Mouse (Mus musculus) CH12.LX (cell line): ENCODE results near the gene Ifngr2. TPM values are rescaled to one million over a fixed set of nuclear protein-coding genes. Genes with fewer than 3 reads are reported as not detected.

Experiments used
- DNase-seq: peaks from one replicate; pipeline ENCODE4 v3.0.0-alpha.2; 2013; ENCODE audit errors: extremely low read depth
- H3K27ac ChIP-seq: 2 replicates; pipeline ENCODE4 v1.5.1; 2012; ENCODE audit warnings: low read depth, mild to moderate bottlenecking, control low read depth, moderate library complexity; ENCODE audit not compliant: insufficient read depth
- H3K27me3 ChIP-seq: replicated peaks from 2 replicates; pipeline ENCODE3; 2012; ENCODE audit warnings: inconsistent platforms
- H3K36me3 ChIP-seq, 2 experiments: replicated peaks in 1 of 2; 2 replicates each; pipeline versions ENCODE3 to v1.6.1; 2012; ENCODE audit warnings: inconsistent platforms in 1 of 2, low read length in 1 of 2, mild to moderate bottlenecking in 1 of 2, mixed read lengths in 1 of 2, moderate library complexity in 1 of 2; ENCODE audit not compliant: control insufficient read depth in 1 of 2, insufficient read depth in 1 of 2
- H3K4me1 ChIP-seq, 2 experiments: 2 replicates each; pipeline ENCODE4 v1.6.1; 2012; ENCODE audit warnings: inconsistent platforms in 1 of 2, moderate library complexity in 1 of 2; ENCODE audit not compliant: insufficient read depth in 2 of 2, control insufficient read depth in 1 of 2
- H3K4me2 ChIP-seq: 2 replicates; pipeline ENCODE4 v1.6.1; 2012; ENCODE audit warnings: low read depth, mild to moderate bottlenecking, control low read depth; ENCODE audit not compliant: poor library complexity, insufficient read depth, severe bottlenecking
- H3K4me3 ChIP-seq, 3 experiments: fragments of 150-350 bp in 1 of 3; sonication (generic) in 1 of 3; replicated peaks in 1 of 3; 2 replicates each; pipeline versions ENCODE3 to v1.5.1; 2011 to 2012; ENCODE audit warnings: low read depth in 2 of 3, low read length in 2 of 3, mild to moderate bottlenecking in 2 of 3, moderate library complexity in 2 of 3, control low read depth in 1 of 3, improper control_type of control experiment in 1 of 3, inconsistent platforms in 1 of 3, mixed read lengths in 1 of 3; ENCODE audit not compliant: poor library complexity in 1 of 3
- H3K79me2 ChIP-seq: replicated peaks from 2 replicates; pipeline ENCODE4 v1.6.1; 2012; ENCODE audit warnings: mild to moderate bottlenecking, moderate library complexity; ENCODE audit not compliant: control insufficient read depth, poor library complexity, insufficient read depth, severe bottlenecking; ENCODE audit errors: extremely low read depth
- H3K9ac ChIP-seq: 2 replicates; pipeline ENCODE4 v1.6.1; 2012; ENCODE audit warnings: low read depth, mild to moderate bottlenecking, control low read depth, moderate library complexity; ENCODE audit not compliant: insufficient read depth
- H3K9me3 ChIP-seq: replicated peaks from 2 replicates; pipeline ENCODE3; 2012; ENCODE audit warnings: low read length, inconsistent platforms, mixed read lengths
- BHLHE40 ChIP-seq: IDR thresholded peaks from 2 replicates; pipeline ENCODE4 v1.6.1; 2011; ENCODE audit warnings: mild to moderate bottlenecking, low read depth, low read length, improper control_type of control experiment
- CHD2 ChIP-seq: IDR thresholded peaks from 2 replicates; pipeline ENCODE4 v1.6.1; 2011; ENCODE audit warnings: low read length, improper control_type of control experiment
- ETS1 ChIP-seq: conservative IDR thresholded peaks from 2 replicates; pipeline ENCODE4 v1.6.1; 2012; ENCODE audit warnings: low read depth, mild to moderate bottlenecking, inconsistent platforms, low read length, improper control_type of control experiment, moderate library complexity
- IRF4 ChIP-seq: IDR thresholded peaks from 2 replicates; pipeline ENCODE4 v1.6.1; 2014; ENCODE audit warnings: low read depth, mild to moderate bottlenecking, inconsistent platforms, low read length, improper control_type of control experiment
- KAT2A ChIP-seq: IDR thresholded peaks from 2 replicates; pipeline ENCODE4 v1.6.1; 2012; ENCODE audit warnings: low read length, improper control_type of control experiment, inconsistent platforms; ENCODE audit not compliant: insufficient replicate concordance
- MAFK ChIP-seq: IDR thresholded peaks from 2 replicates; pipeline ENCODE4 v1.6.1; 2011; ENCODE audit warnings: low read length, improper control_type of control experiment; ENCODE audit not compliant: insufficient replicate concordance
- MAX ChIP-seq: IDR thresholded peaks from 2 replicates; pipeline ENCODE4 v1.6.1; 2011; ENCODE audit warnings: low read length, improper control_type of control experiment
- MAZ ChIP-seq: IDR thresholded peaks from 2 replicates; pipeline ENCODE4 v1.6.1; 2012; ENCODE audit warnings: low read depth, mild to moderate bottlenecking, inconsistent platforms, low read length, improper control_type of control experiment, moderate library complexity
- MXI1 ChIP-seq: IDR thresholded peaks from 2 replicates; pipeline ENCODE4 v1.6.1; 2011; ENCODE audit warnings: mild to moderate bottlenecking, low read depth, low read length, improper control_type of control experiment
- NELFE ChIP-seq: IDR thresholded peaks from 2 replicates; pipeline ENCODE4 v1.6.1; 2011; ENCODE audit warnings: low read depth, low read length, improper control_type of control experiment
- PAX5 ChIP-seq: IDR thresholded peaks from 2 replicates; pipeline ENCODE4 v1.6.1; 2012; ENCODE audit warnings: low read length, inconsistent platforms, mixed read lengths
- POLR2A ChIP-seq: IDR thresholded peaks from 2 replicates; pipeline ENCODE4 v1.6.1; 2011; ENCODE audit warnings: low read depth, mild to moderate bottlenecking, improper control_type of control experiment, low read length
- POLR2AphosphoS2 ChIP-seq: IDR thresholded peaks from 2 replicates; pipeline ENCODE4 v1.6.1; 2011; ENCODE audit warnings: low read depth, low read length, improper control_type of control experiment
- RAD21 ChIP-seq: IDR thresholded peaks from 2 replicates; pipeline ENCODE4 v1.6.1; 2011; ENCODE audit warnings: low read depth, mild to moderate bottlenecking, low read length, improper control_type of control experiment, moderate library complexity
- SIN3A ChIP-seq: IDR thresholded peaks from 2 replicates; pipeline ENCODE4 v1.6.1; 2012; ENCODE audit warnings: low read length, improper control_type of control experiment, inconsistent platforms
- SMC3 ChIP-seq: IDR thresholded peaks from 2 replicates; pipeline ENCODE4 v1.6.1; 2011; ENCODE audit warnings: low read depth, low read length, improper control_type of control experiment
- TBP ChIP-seq: conservative IDR thresholded peaks from 2 replicates; pipeline ENCODE4 v1.6.1; 2011; ENCODE audit warnings: low read depth, low read length, improper control_type of control experiment
- TCF12 ChIP-seq: IDR thresholded peaks from 2 replicates; pipeline ENCODE4 v1.6.1; 2014; ENCODE audit warnings: low read depth, mild to moderate bottlenecking, inconsistent platforms, low read length, improper control_type of control experiment
- UBTF ChIP-seq: IDR thresholded peaks from 2 replicates; pipeline ENCODE4 v1.6.1; 2012; ENCODE audit warnings: low read depth, mild to moderate bottlenecking, inconsistent platforms, low read length, improper control_type of control experiment, moderate library complexity
- USF2 ChIP-seq: conservative IDR thresholded peaks from 2 replicates; pipeline ENCODE4 v1.6.1; 2011; ENCODE audit warnings: low read depth, low read length, improper control_type of control experiment
- ZKSCAN1 ChIP-seq: IDR thresholded peaks from 2 replicates; pipeline ENCODE4 v1.6.1; 2012; ENCODE audit warnings: low read depth, inconsistent platforms, low read length, improper control_type of control experiment, borderline replicate concordance
- ZMIZ1 ChIP-seq: IDR thresholded peaks from 2 replicates; pipeline ENCODE4 v1.6.1; 2012; ENCODE audit warnings: low read depth, mild to moderate bottlenecking, inconsistent platforms, low read length, improper control_type of control experiment
- dilution Hi-C: fragments of 300-500 bp; cut with MboI; formaldehyde crosslinking; loops from 2 replicates; pipeline ENCODE4 v1.14.3; 2020; ENCODE audit warnings: low sequenced_read_pairs; ENCODE audit not compliant: extremely low pct_unique_long_range_greater_than_20kb, extremely low pct_ligation_motif_present
- in situ Hi-C: fragments of 300-500 bp; cut with MboI; formaldehyde crosslinking; loops from 3 replicates; pipeline ENCODE4 v1.14.3; 2019; ENCODE audit warnings: low sequenced_read_pairs, low pct_ligation_motif_present, low pct_unique_long_range_greater_than_20kb, mixed read lengths
- polyA plus RNA-seq: library from polyadenylated mRNA; unstranded; fragments of >175 nt; gene quantifications from 2 replicates; pipeline ENCODE4 v1.2.1, GENCODE M21; 2012; ENCODE audit warnings: low read depth; ENCODE audit not compliant: insufficient read length
- total RNA-seq, 2 experiments: library from RNA; depleted of rRNA; stranded (reverse); fragments of 300-350 nt in 1 of 2; fragments of >200 nt in 1 of 2; gene quantifications; 2 replicates each; pipeline ENCODE4 v1.2.3; 2012 to 2014

Gene Ifngr2
- total and polyA plus RNA-seq, 3 experiments, result 29.6 to 39.2 (median 36.1) TPM

- no peak for DNase-seq
- Histone ChIP-seq H3K4me1 (peaks cover 2 to 10% of the 10 kb centered on the region in 2 experiments; a peak in 3 of 4 replicates), H3K4me2 (no peak overlapping the region), H3K9me3 (no peaks in the 10 kb centered on the region), H3K36me3 (peaks cover 3 to 38% of the 10 kb centered on the region in 2 experiments), H3K9ac (no peak overlapping the region), H3K4me3 (no peak overlapping the region), H3K79me2 (no peaks in the 10 kb centered on the region), H3K27me3 (no peaks in the 10 kb centered on the region), H3K27ac (no peak overlapping the region)
- dilution Hi-C loops, result no loop called here
- in situ Hi-C loops, result no loop called here
- TF ChIP-seq NELFE (no peak), TCF12 (no peak), CHD2 (no peak), ZMIZ1 (no peak), BHLHE40 (no peak), POLR2A (no peak), MAFK (no peak), IRF4 (no peak), ZKSCAN1 (no peak), USF2 (no peak), SMC3 (no peak), TBP (no peak), RAD21 (no peak), KAT2A (no peak), POLR2AphosphoS2 (no peak), ETS1 (no peak), MAZ (no peak), MAX (no peak)
Measured at GRCm38 (mm10) chr16:91586244-91586643, 39.4 kb downstream of the Ifngr2 start.

GRCm38 (mm10) chr16:91587730-91588453, 41.0 kb downstream of the Ifngr2 start:
- no peaks in the 10 kb centered on the region for H3K27me3 ChIP-seq
- H3K4me2 ChIP-seq, result no peak overlapping the region
- H3K9ac ChIP-seq, result no peak overlapping the region
- no peak overlapping the region for H3K27ac ChIP-seq
- no peak for DNase-seq
- H3K4me3 ChIP-seq, result no peak overlapping the region
- in situ Hi-C loops, result no loop called here
- no peaks in the 10 kb centered on the region for H3K9me3 ChIP-seq
- H3K36me3 ChIP-seq, result peaks cover 3 to 44% of the 10 kb centered on the region in 2 experiments
- dilution Hi-C loops, result no loop called here
- H3K4me1 ChIP-seq, result peaks cover 2 to 12% of the 10 kb centered on the region in 2 experiments; a peak in 3 of 4 replicates
- no peak for TF ChIP-seq BHLHE40
- no peak for TF ChIP-seq SIN3A
- TF ChIP-seq MAX, result no peak
- no peak for TF ChIP-seq UBTF
- TF ChIP-seq MXI1, result no peak
- no peak for TF ChIP-seq ETS1
- TF ChIP-seq PAX5, result no peak
- no peaks in the 10 kb centered on the region for H3K79me2 ChIP-seq
